Mouse (Mus musculus) stomach, embryonic 14.5 days (tissue): Measurements from ENCODE around the gene Cdk14. TPM values are rescaled to one million over a fixed set of nuclear protein-coding genes. Genes with fewer than 3 reads are reported as not detected.

Experiments used
- ATAC-seq: fragments of 200-750 bp; cut with Nextera tagmentation; 2 replicates; pipeline ENCODE4 v1.8.0; 2017; ENCODE audit warnings: low read depth, moderate TSS enrichment; ENCODE audit not compliant: insufficient number of reproducible peaks, insufficient read depth, low FRiP score
- H3K27ac ChIP-seq: fragments of 300-500 bp; sonication (generic); 2 replicates; pipeline ENCODE4 v1.5.1; 2014; ENCODE audit warnings: mild to moderate bottlenecking, low read length, moderate library complexity, mixed read lengths
- H3K27me3 ChIP-seq: fragments of 300-500 bp; sonication (generic); 2 replicates; pipeline ENCODE4 v1.6.1; 2014; ENCODE audit warnings: low read length, control low read depth, mixed read lengths; ENCODE audit not compliant: control insufficient read depth, insufficient read depth
- H3K36me3 ChIP-seq: fragments of 300-500 bp; sonication (generic); 2 replicates; pipeline ENCODE4 v1.6.1; 2014; ENCODE audit warnings: mild to moderate bottlenecking, control low read depth, low read length, moderate library complexity, mixed read lengths; ENCODE audit not compliant: control insufficient read depth, insufficient read depth
- H3K4me1 ChIP-seq: fragments of 300-500 bp; sonication (generic); 2 replicates; pipeline ENCODE4 v1.6.1; 2014; ENCODE audit warnings: low read length, control low read depth, mixed read lengths; ENCODE audit not compliant: control insufficient read depth, insufficient read depth
- H3K4me2 ChIP-seq: fragments of 300-500 bp; sonication (generic); replicated peaks from 2 replicates; pipeline ENCODE4 v1.6.1; 2014; ENCODE audit warnings: low read depth, low read length, control low read depth
- H3K4me3 ChIP-seq: fragments of 300-500 bp; sonication (generic); 2 replicates; pipeline ENCODE4 v1.5.1; 2014; ENCODE audit warnings: low read depth, low read length, control low read depth
- H3K9ac ChIP-seq: fragments of 300-500 bp; sonication (generic); replicated peaks from 2 replicates; pipeline ENCODE4 v1.6.1; 2014; ENCODE audit warnings: low read depth, mild to moderate bottlenecking, control low read depth, low read length, moderate library complexity, mixed read lengths
- H3K9me3 ChIP-seq: fragments of 300-500 bp; sonication (generic); 2 replicates; pipeline ENCODE4 v1.6.1; 2016; ENCODE audit warnings: low read depth, low read length, control low read depth; ENCODE audit not compliant: control insufficient read depth
- WGBS: fragments of 180-500 bp; shearing (Covaris S2); extraction: QIAGEN DNeasy Blood & Tissue Kit; methylation state at CpG from one replicate; pipeline ENCODE4 v1.1.7; 2014; 5-methylcytosine and 5-hydroxymethylcytosine counted together
- polyA plus RNA-seq: library from polyadenylated mRNA; unstranded; fragments of >200 nt; fragmentation: Nextera tagmentation; extraction: Ambion mirVana; gene quantifications from 2 replicates; pipeline ENCODE4 v1.2.1, GENCODE M21; 2014

Gene Cdk14
- polyA plus RNA-seq, 1 experiment from 2014 or later, result 28.3 TPM

GRCm38 (mm10) chr5:5055494-5055893, 364.6 kb downstream of the Cdk14 start:
- H3K27ac ChIP-seq, result no peak overlapping the region
- H3K4me3 ChIP-seq, result no peak overlapping the region
- no peak overlapping the region for H3K4me2 ChIP-seq
- no peaks in the 10 kb centered on the region for H3K36me3 ChIP-seq
- H3K27me3 ChIP-seq, result no peaks in the 10 kb centered on the region
- no peak for ATAC-seq
- H3K9me3 ChIP-seq, result no peaks in the 10 kb centered on the region
- no peaks in the 10 kb centered on the region for H3K4me1 ChIP-seq
- WGBS, result 42% methylated on average over 1 of the region's 1 CpGs
- H3K9ac ChIP-seq, result no peak overlapping the region

DNA sequence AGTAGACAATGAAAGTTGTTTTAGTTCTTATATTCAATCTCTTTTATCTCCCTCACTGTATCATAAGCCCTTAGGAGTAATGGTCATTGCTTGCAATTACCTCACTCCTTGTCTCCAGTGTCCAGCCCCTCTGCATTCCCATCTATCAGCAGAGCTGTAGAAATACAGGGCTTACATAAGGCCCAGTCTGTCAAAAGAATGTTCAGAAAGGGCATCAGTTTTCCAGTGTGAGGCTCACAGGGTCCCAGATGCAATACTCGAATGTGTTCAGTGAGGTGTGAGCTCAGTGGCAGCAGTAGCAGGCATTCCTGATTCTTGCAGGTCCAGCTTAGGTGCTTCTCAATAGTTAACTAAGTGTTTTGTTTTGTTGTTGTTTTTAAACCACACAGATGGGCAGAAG, 365.8 kb downstream of the Cdk14 start:
- Histone ChIP-seq H3K9me3 (no peaks in the 10 kb centered on the region), H3K27me3 (no peaks in the 10 kb centered on the region), H3K36me3 (no peaks in the 10 kb centered on the region), H3K27ac (no peak overlapping the region), H3K4me2 (no peak overlapping the region), H3K4me1 (no peaks in the 10 kb centered on the region), H3K4me3 (no peak overlapping the region), H3K9ac (no peak overlapping the region)
- no peak for ATAC-seq
- WGBS, result 54% methylated on average over 1 of the region's 1 CpGs

DNA sequence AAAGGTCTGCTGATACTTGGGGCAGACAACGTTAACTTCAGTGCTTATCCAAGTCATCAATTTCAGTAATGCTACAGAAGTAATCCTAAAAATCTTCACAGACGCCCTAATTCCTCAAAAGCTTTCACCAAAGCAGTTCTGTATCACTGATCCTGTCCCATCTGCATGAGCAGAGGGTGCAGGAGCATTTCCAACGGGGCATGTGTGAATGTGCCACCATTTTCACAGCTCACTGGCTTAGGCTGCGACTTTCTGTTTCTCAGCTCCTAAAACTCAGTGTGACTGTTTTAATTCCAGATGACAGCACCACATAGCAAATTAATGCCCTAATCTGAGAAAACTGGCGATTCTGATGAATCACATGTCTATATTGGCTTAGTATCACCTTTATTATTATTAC, 375.8 kb downstream of the Cdk14 start:
- Histone ChIP-seq H3K4me1 (no peaks in the 10 kb centered on the region), H3K4me2 (no peak overlapping the region), H3K4me3 (no peak overlapping the region), H3K9ac (no peak overlapping the region), H3K9me3 (no peaks in the 10 kb centered on the region), H3K27ac (no peak overlapping the region), H3K36me3 (no peaks in the 10 kb centered on the region), H3K27me3 (no peaks in the 10 kb centered on the region)
- 70% methylated on average over 5 of the region's 5 CpGs for WGBS
- ATAC-seq, result no peak

DNA sequence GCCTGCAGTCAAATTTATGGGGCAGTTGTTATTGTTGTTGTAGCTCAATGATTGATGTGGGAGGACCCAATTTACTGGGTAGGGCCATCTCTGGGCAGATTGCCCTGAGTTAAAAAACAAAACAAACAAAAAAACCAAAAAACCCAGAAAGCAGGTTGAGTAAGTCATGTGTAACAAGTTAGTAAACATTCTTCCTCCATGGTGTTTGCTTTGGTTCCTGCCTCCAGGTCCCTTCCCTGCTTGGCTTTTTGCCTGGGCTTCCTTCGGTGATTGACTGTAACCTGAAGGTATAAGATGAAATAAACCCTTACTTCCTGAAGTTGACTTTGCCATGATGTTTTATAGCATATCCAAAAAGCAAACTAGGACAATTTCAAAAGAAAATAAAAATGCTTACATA, 377.4 kb downstream of the Cdk14 start:
- H3K27me3 ChIP-seq, result no peaks in the 10 kb centered on the region
- no peak overlapping the region for H3K4me3 ChIP-seq
- H3K9me3 ChIP-seq, result no peaks in the 10 kb centered on the region
- no peaks in the 10 kb centered on the region for H3K4me1 ChIP-seq
- WGBS, result 81% methylated on average over 1 of the region's 1 CpGs
- no peak overlapping the region for H3K27ac ChIP-seq
- H3K36me3 ChIP-seq, result no peaks in the 10 kb centered on the region
- no peak overlapping the region for H3K9ac ChIP-seq
- no peak overlapping the region for H3K4me2 ChIP-seq
- ATAC-seq, result no peak

DNA sequence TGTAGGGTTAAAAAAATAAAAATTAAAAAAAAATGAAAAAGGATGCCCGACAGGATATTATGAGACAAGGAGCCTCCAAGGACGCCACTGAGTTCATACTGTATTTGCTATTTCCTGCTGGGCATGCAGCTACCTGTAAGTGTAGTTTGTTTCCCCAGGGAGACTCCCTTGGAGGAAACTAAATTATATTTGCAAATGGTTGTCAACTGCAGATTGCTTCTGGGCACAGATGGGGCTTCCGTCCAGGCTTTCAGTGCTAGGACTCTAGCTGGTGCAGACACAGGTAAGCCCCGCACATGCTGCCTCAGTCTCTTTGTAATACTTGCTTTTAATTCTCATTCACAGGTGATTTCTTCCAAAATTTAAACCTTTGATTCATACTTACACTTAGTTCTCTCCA, 378.6 kb downstream of the Cdk14 start:
- no peak for ATAC-seq
- H3K27ac ChIP-seq, result no peak overlapping the region
- WGBS, result 76% methylated on average over 4 of the region's 4 CpGs

GRCm38 (mm10) chr5:5039700-5040284, 380.3 kb downstream of the Cdk14 start:
- no peaks in the 10 kb centered on the region for H3K4me1 ChIP-seq
- no peak overlapping the region for H3K4me3 ChIP-seq
- WGBS, result 60% methylated on average over 4 of the region's 4 CpGs
- no peaks in the 10 kb centered on the region for H3K9me3 ChIP-seq
- H3K27me3 ChIP-seq, result no peaks in the 10 kb centered on the region
- ATAC-seq, result no peak
- H3K9ac ChIP-seq, result no peak overlapping the region
- H3K36me3 ChIP-seq, result no peaks in the 10 kb centered on the region
- no peak overlapping the region for H3K27ac ChIP-seq
- H3K4me2 ChIP-seq, result no peak overlapping the region

More for the DNA sequence above, 378.6 kb downstream of the Cdk14 start:
- no peaks in the 10 kb centered on the region for H3K9me3 ChIP-seq
- no peaks in the 10 kb centered on the region for H3K27me3 ChIP-seq
- H3K4me2 ChIP-seq, result no peak overlapping the region
- no peak overlapping the region for H3K4me3 ChIP-seq
- no peak overlapping the region for H3K9ac ChIP-seq
- no peaks in the 10 kb centered on the region for H3K36me3 ChIP-seq
- no peaks in the 10 kb centered on the region for H3K4me1 ChIP-seq

- H3K9me3 ChIP-seq, result no peaks in the 10 kb centered on the region
- H3K27me3 ChIP-seq, result no peaks in the 10 kb centered on the region
- H3K36me3 ChIP-seq, result no peaks in the 10 kb centered on the region
- H3K9ac ChIP-seq, result no peak overlapping the region
- no peaks in the 10 kb centered on the region for H3K4me1 ChIP-seq
- ATAC-seq, result no peak
- H3K27ac ChIP-seq, result no peak overlapping the region
- 82% methylated on average over 5 of the region's 5 CpGs for WGBS
- no peak overlapping the region for H3K4me3 ChIP-seq
- H3K4me2 ChIP-seq, result no peak overlapping the region
Observed at GRCm38 (mm10) chr5:5033445-5033844, 386.7 kb downstream of the Cdk14 start.

DNA sequence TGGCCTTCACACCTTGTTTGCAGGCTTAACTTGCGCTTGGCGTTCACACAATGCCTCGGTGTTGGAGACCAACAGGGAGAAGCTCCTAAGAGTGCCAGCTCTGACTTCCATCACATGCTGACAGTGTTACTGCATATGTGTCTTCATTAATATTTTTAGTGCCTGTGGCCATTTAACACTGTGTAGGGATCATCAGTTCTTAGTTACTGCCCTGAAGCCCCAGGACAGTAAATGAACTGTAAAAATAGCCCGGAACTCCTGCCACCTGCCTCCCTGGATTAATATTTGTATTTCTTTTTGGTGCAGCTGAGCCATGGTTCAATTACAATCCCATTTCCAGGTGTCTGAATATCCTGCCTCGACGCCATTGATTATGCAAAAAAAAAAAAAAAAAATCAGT, 387.3 kb downstream of the Cdk14 start:
- Histone ChIP-seq H3K27ac (no peak overlapping the region), H3K4me2 (no peak overlapping the region), H3K9ac (no peak overlapping the region), H3K36me3 (no peaks in the 10 kb centered on the region), H3K4me3 (no peak overlapping the region), H3K9me3 (no peaks in the 10 kb centered on the region), H3K27me3 (no peaks in the 10 kb centered on the region), H3K4me1 (no peaks in the 10 kb centered on the region)
- 79% methylated on average over 6 of the region's 6 CpGs for WGBS
- ATAC-seq, result no peak

GRCm38 (mm10) chr5:5032446-5032845, 387.7 kb downstream of the Cdk14 start:
- H3K9ac ChIP-seq, result no peak overlapping the region
- WGBS, result 81% methylated on average over 11 of the region's 11 CpGs
- no peak overlapping the region for H3K4me2 ChIP-seq
- H3K9me3 ChIP-seq, result no peaks in the 10 kb centered on the region
- H3K36me3 ChIP-seq, result no peaks in the 10 kb centered on the region
- H3K27me3 ChIP-seq, result no peaks in the 10 kb centered on the region
- no peak overlapping the region for H3K27ac ChIP-seq
- no peak for ATAC-seq
- no peaks in the 10 kb centered on the region for H3K4me1 ChIP-seq
- H3K4me3 ChIP-seq, result no peak overlapping the region
